Mouse (Mus musculus) kidney, embryonic 16.5 days (tissue): ENCODE results near the gene Gm10803. TPM values are rescaled to one million over a fixed set of nuclear protein-coding genes. Genes with fewer than 3 reads are reported as not detected.

Experiments
- ATAC-seq: fragments of 200-750 bp; cut with Nextera tagmentation; 2 replicates; pipeline ENCODE4 v1.8.0; 2017; ENCODE audit warnings: moderate TSS enrichment; ENCODE audit not compliant: low FRiP score, low TSS enrichment
- H3K27ac ChIP-seq: fragments of 300-500 bp; sonication (generic); 2 replicates; pipeline ENCODE4 v1.5.1; 2014; ENCODE audit warnings: low read length
- H3K27me3 ChIP-seq: fragments of 300-500 bp; sonication (generic); 2 replicates; pipeline ENCODE4 v1.6.1; 2014; ENCODE audit warnings: low read length, control low read depth, mixed read lengths; ENCODE audit not compliant: insufficient read depth
- H3K36me3 ChIP-seq: fragments of 300-500 bp; sonication (generic); 2 replicates; pipeline ENCODE4 v1.6.1; 2014; ENCODE audit warnings: low read length, control low read depth, mixed read lengths; ENCODE audit not compliant: insufficient read depth
- H3K4me1 ChIP-seq: fragments of 300-500 bp; sonication (generic); 2 replicates; pipeline ENCODE4 v1.6.1; 2014; ENCODE audit warnings: low read length, control low read depth, mixed read lengths; ENCODE audit not compliant: insufficient read depth
- H3K4me2 ChIP-seq: fragments of 300-500 bp; sonication (generic); replicated peaks from 2 replicates; pipeline ENCODE4 v1.6.1; 2014; ENCODE audit warnings: low read depth, low read length
- H3K4me3 ChIP-seq: fragments of 300-500 bp; sonication (generic); 2 replicates; pipeline ENCODE4 v1.5.1; 2014; ENCODE audit warnings: mild to moderate bottlenecking, low read length
- H3K9ac ChIP-seq: fragments of 300-500 bp; sonication (generic); replicated peaks from 2 replicates; pipeline ENCODE4 v1.6.1; 2014; ENCODE audit warnings: low read length
- H3K9me3 ChIP-seq: fragments of 300-500 bp; sonication (generic); 2 replicates; pipeline ENCODE4 v1.6.1; 2016; ENCODE audit warnings: low read length, control low read depth
- WGBS: fragments of 180-500 bp; shearing (Covaris S2); extraction: QIAGEN DNeasy Blood & Tissue Kit; methylation state at CpG from one replicate; pipeline ENCODE4 v1.1.7; 2014; 5-methylcytosine and 5-hydroxymethylcytosine counted together
- polyA plus RNA-seq: library from polyadenylated mRNA; unstranded; fragments of >200 nt; fragmentation: Nextera tagmentation; extraction: Ambion mirVana; gene quantifications from 2 replicates; pipeline ENCODE4 v1.2.1, GENCODE M21; 2015

The Gm10803 gene
- polyA plus RNA-seq, 1 experiment from 2014 or later: not detected

DNA sequence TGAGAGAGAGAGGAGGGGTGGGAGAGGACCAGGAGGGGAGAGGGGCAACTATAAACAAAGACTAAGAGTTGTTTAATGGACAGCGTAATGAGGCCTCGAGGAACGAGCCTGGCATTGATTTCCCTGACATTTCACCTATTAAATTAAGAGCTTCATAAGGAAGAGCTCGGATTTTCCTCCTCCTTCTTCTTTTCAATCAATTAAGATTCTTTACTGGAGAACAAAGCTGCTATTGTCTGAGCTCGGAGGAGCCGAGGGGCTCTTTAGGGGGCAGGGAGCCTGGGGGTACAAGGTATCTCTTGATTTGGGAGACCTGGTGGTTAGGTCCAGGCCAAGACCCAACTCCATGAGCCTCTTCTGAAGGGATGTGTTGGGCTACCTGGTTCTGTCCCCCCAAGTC is 27.1 kb downstream of the Gm10803 start:
- Histone ChIP-seq H3K27ac (no peak overlapping the region), H3K27me3 (peaks cover 10% of the 10 kb centered on the region), H3K4me1 (peaks cover 14% of the 10 kb centered on the region), H3K9me3 (no peaks in the 10 kb centered on the region), H3K4me3 (no peak overlapping the region), H3K4me2 (no peak overlapping the region), H3K36me3 (no peaks in the 10 kb centered on the region), H3K9ac (no peak overlapping the region)
- no peak for ATAC-seq
- WGBS: 24% methylated on average over 6 of the region's 6 CpGs

DNA sequence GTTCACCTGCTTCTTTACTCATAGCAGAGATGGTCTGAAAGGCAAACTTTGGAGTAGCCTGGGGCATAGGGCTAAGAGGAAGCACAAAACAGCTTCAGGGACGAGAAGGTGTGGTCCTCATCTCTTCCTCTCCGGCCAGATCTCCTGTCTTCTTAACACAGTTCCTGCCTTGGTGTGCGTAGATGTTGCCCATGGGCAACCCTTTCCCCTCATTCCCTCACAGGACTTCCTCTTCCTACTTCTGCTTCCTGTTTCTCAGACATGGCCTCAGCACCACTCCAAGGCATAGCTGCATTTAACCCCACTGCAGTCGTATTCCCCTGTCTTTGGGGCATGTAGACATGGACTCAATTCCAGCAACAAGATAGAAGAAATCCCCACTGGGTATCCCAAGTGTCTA is 29.5 kb downstream of the Gm10803 start:
- Histone ChIP-seq H3K9me3 (no peaks in the 10 kb centered on the region), H3K4me2 (no peak overlapping the region), H3K4me1 (peaks cover 12% of the 10 kb centered on the region), H3K36me3 (no peaks in the 10 kb centered on the region), H3K27me3 (peaks cover 16% of the 10 kb centered on the region), H3K27ac (no peak overlapping the region), H3K9ac (no peak overlapping the region), H3K4me3 (no peak overlapping the region)
- no peak for ATAC-seq
- WGBS: 62% methylated on average over 4 of the region's 4 CpGs

DNA sequence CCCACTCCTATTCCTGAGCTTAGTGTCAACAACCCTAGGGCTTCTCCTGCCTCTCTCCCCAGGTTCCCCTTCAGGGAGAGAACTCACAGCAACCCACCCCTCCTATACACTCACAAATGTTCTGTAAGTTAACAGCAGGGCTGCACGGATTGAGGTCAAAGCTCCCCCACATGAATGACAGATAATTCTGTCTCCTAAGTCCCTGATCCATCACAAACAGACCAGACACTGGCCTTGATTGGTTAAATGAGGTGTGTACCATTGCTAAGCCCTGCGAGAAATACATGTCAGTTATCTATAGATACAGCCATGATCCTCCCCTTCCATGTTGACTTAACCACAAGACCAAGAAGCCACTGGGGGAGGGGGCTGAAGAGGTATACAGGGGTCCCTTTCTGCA is 31.3 kb downstream of the Gm10803 start:
- Histone ChIP-seq H3K9me3 (no peaks in the 10 kb centered on the region), H3K4me3 (no peak overlapping the region), H3K9ac (no peak overlapping the region), H3K27ac (no peak overlapping the region), H3K4me2 (no peak overlapping the region), H3K27me3 (peaks cover 27% of the 10 kb centered on the region), H3K4me1 (peaks cover 12% of the 10 kb centered on the region), H3K36me3 (no peaks in the 10 kb centered on the region)
- WGBS: 33% methylated on average over 2 of the region's 2 CpGs
- no peak for ATAC-seq

DNA sequence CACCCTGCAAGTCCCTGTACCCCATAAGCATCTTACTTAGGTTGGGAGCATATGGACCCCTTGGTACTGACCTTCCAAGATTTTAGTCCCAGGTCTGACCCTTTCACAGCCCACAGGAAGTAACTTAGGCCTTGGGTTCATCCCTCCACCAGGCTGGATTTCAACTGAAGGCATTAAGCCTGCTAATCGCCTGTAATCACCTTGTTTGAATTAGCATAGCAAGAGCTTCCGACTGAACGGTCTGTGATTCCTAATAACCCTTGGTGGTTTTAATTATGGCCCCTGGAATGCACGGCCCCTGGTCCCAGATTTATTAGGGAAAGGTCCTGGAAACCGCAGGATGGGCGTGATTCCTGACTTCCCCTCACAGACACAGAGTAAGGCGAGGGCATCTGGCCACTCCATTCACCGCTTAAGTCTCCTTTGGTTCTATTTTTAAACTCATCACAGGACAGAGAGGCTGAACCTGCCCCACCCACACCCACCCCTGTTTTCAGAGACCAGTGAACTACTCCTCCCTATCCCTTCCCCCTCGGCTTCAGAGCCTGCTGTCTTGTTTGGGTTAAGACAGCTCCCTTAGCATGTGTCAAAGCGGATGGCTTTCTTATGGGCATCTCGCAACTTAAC is 31.9 kb downstream of the Gm10803 start:
- Histone ChIP-seq H3K9ac (no peak overlapping the region), H3K4me1 (peaks cover 12% of the 10 kb centered on the region), H3K4me3 (no peak overlapping the region), H3K27ac (no peak overlapping the region), H3K27me3 (peaks cover 28% of the 10 kb centered on the region), H3K4me2 (no peak overlapping the region), H3K36me3 (no peaks in the 10 kb centered on the region), H3K9me3 (no peaks in the 10 kb centered on the region)
- WGBS: 11% methylated on average over 11 of the region's 11 CpGs
- peak; percentile 32; the same call in 1 of the 2 replicates for ATAC-seq

DNA sequence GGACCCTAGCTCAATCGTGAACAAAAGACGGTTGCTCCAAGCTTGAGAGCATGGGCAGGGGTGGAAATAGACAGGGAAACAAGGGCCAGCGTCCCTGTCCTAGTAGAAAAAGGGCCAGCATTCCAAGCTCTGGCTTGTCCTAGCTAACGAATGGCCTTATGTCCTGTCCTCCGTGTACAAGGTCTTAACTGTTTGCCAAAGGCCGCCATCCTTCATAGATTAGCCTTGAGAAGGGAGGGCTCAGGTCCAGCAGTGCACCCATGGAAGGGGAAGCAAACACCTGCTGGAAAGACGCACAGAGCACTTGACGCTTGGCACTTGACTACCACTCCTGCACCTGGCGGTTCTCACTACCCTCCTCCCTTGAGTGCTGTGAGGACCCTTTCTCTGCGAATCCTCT is 32.8 kb downstream of the Gm10803 start:
- Histone ChIP-seq H3K9me3 (no peaks in the 10 kb centered on the region), H3K4me2 (no peak overlapping the region), H3K4me3 (no peak overlapping the region), H3K9ac (no peak overlapping the region), H3K36me3 (no peaks in the 10 kb centered on the region), H3K27me3 (peaks cover 31% of the 10 kb centered on the region), H3K4me1 (peaks cover 12% of the 10 kb centered on the region), H3K27ac (no peak overlapping the region)
- no peak for ATAC-seq
- WGBS: 78% methylated on average over 10 of the region's 10 CpGs

DNA sequence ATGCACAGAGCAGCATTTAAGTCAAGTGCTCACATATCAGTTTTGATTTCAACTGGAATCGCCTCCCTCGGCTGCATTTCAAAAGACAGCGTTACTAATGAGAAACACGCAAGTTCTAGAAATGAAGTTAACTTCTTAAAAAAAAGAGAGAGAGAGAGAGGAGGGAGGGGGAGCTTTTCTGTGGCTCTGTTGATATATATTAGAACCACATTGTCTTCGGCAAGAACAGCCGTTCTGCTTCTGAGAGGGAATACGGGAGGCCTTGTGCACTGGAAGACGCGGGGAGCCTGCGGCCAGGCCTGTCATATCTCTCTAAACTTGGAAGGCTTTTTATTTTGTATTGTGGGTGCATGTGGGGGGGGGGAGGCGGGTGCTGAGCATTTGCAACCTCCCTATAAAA is 36.8 kb downstream of the Gm10803 start:
- 60% methylated on average over 11 of the region's 11 CpGs for WGBS
- Histone ChIP-seq H3K36me3 (no peaks in the 10 kb centered on the region), H3K9me3 (no peaks in the 10 kb centered on the region), H3K27me3 (peaks cover 39% of the 10 kb centered on the region; the same call in 1 of the 2 replicates), H3K4me3 (no peak overlapping the region), H3K4me1 (peaks cover 8% of the 10 kb centered on the region), H3K4me2 (no peak overlapping the region), H3K9ac (no peak overlapping the region), H3K27ac (no peak overlapping the region)
- ATAC-seq: no peak

DNA sequence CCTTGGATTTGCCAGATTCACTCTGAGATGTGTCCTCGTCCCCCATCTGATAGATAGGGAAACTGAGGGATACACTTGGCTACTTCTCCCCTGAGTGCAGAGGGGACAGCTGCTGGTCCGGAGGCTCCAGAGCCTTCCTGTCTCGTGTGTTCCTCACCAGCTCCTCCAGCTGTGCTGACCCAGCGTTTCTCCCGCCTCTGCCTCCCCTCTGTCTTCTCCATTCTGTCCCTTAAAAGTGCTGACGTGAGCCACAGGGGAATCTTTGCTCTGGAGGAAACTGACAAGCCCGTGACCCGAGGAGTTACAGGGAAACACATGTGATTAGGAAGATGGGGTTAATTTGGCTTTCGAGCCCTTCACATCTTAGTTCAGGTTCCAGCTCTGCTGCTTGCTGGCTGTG is 39.4 kb downstream of the Gm10803 start:
- no peaks in the 10 kb centered on the region for H3K4me1 ChIP-seq
- no peak overlapping the region for H3K4me3 ChIP-seq
- no peaks in the 10 kb centered on the region for H3K9me3 ChIP-seq
- H3K27ac ChIP-seq: no peak overlapping the region
- H3K27me3 ChIP-seq: peaks cover 38% of the 10 kb centered on the region; the same call in 1 of the 2 replicates
- H3K9ac ChIP-seq: no peak overlapping the region
- no peaks in the 10 kb centered on the region for H3K36me3 ChIP-seq
- H3K4me2 ChIP-seq: no peak overlapping the region
- WGBS: 36% methylated on average over 9 of the region's 9 CpGs
- peak; percentile 65 for ATAC-seq

DNA sequence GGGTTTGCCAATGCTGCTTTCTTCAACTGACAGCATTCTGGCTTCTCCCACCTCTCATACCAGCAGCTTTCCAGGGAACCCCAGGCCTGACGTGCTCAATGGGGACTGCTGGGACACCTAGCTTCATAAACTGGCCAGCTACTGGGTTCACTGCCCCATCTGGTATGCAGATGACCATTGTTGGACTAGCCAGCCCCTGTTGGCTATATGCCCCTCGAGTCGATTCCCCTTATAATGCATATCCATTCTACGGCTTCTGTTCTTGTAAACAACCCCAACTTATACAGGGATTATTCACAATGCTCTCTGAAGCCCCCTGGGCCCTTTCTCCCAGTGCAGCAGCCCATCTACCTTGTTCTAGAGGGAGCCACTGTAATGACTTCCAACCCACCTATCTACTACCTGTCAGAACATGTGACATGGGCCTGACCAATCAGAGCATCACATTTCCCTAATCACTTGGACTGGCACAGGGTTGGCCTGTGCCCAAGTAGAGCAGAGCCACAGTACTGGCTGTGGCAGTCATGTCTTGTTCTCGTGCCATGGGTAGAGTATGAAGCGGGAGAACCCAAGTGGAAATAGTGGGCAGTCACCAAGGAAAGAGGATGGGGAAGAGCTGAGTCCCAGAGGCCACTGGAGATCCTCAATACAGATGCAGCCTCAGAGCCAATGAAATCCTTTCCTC is 44.4 kb downstream of the Gm10803 start:
- Histone ChIP-seq H3K36me3 (no peaks in the 10 kb centered on the region), H3K4me3 (no peak overlapping the region), H3K4me1 (no peaks in the 10 kb centered on the region), H3K4me2 (no peak overlapping the region), H3K27me3 (peaks cover 9% of the 10 kb centered on the region; the same call in 1 of the 2 replicates), H3K9ac (no peak overlapping the region), H3K9me3 (no peaks in the 10 kb centered on the region), H3K27ac (no peak overlapping the region)
- no peak for ATAC-seq
- WGBS: 91% methylated on average over 6 of the region's 6 CpGs

DNA sequence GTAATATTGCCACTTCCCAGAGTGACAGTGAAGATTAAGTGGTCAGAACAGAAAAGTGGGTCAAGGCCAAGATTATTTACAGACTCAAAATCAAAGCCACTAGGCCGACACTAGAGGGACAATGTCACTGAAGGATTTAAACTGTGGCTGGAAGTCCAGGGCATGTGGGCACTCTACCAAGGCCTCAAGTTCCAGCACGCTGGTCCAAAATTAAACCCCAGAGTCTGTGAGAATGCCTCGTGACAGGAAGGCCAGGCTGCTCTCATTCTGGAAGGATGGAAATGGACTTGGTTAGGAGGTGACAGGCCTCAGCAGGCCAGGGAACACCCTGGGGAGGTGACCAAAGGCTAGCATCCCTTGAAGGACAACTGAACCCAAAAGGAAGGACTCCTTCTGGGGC is 48.4 kb downstream of the Gm10803 start:
- no peaks in the 10 kb centered on the region for H3K36me3 ChIP-seq
- peaks cover 16% of the 10 kb centered on the region; the same call in 1 of the 2 replicates for H3K27me3 ChIP-seq
- no peaks in the 10 kb centered on the region for H3K4me1 ChIP-seq
- H3K27ac ChIP-seq: no peak overlapping the region
- H3K4me2 ChIP-seq: no peak overlapping the region
- H3K9ac ChIP-seq: no peak overlapping the region
- no peak overlapping the region for H3K4me3 ChIP-seq
- 72% methylated on average over 3 of the region's 3 CpGs for WGBS
- no peaks in the 10 kb centered on the region for H3K9me3 ChIP-seq
- ATAC-seq: no peak

DNA sequence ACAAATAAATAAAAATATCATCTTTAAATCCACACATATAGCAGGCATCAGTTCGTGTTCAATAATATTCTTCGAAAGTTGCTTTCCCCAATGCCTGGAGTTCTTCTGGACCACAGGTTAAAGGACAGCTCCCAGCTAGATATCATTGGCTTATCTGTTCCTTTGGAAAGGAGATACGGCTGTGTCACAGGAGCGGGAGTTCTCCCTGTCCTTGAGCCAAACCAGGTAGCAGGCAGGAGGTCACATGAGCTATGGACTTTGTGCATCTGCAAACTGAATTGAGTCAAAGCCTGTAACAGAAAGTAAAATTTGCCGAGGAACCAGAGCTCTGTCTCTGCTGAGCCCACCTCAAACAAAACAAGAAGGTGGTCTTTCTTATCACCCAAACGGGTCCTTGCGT is 52.7 kb downstream of the Gm10803 start:
- Histone ChIP-seq H3K27ac (no peak overlapping the region), H3K27me3 (peaks cover 27% of the 10 kb centered on the region), H3K9me3 (no peaks in the 10 kb centered on the region), H3K4me1 (peaks cover 13% of the 10 kb centered on the region), H3K4me3 (no peak overlapping the region), H3K9ac (no peak overlapping the region), H3K36me3 (no peaks in the 10 kb centered on the region), H3K4me2 (no peak overlapping the region)
- ATAC-seq: no peak
- 85% methylated on average over 7 of the region's 7 CpGs for WGBS
